Mouse (Mus musculus) layer of hippocampus, postnatal 14 days (tissue): ENCODE results near the gene Pde6h. TPM values are rescaled to one million over a fixed set of nuclear protein-coding genes. Genes with fewer than 3 reads are reported as not detected.

ENCODE experiments used
- DNase-seq, 2 experiments: peaks; one replicate each; pipeline ENCODE4 v3.0.0; 2021 to 2022; ENCODE audit warnings: low spot score in 2 of 2, mixed read lengths in 1 of 2
- total RNA-seq, 2 experiments: library from RNA; stranded (reverse); gene quantifications; 2 replicates each; pipeline ENCODE4 v1.2.3; 2021

Pde6h gene
- total RNA-seq, 2 experiments from 2014 or later = 1.2 to 1.8 TPM

DNA sequence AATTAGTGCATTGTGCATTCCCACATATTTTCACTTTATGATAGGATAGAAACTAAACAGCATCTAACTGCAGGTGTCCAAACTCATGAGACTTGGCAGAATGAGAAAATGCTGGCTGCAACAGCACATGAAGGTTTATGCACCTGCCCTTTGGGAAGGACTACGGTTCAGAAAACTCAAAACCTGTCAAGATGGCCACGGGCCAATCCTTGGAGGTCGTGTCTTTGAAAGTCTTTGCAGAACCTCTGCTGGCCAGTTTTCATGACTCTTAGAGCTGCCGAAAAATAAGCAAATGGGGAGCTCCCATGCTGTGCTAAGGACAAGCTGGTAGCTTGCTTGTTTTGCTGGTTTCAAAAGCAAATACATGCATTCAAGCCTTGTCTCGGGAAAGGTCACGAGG, 90.7 kb downstream of the Pde6h start:
- no peak for DNase-seq

- no peak for DNase-seq
Observed at GRCm38 (mm10) chr6:137017216-137017973, 93.8 kb downstream of the Pde6h start.

Other genes starting within 250 kb of the Pde6h start
- gene Gucy2c, start 142.1 kb upstream of the Pde6h start, total RNA-seq = under 1 TPM; 0.46 to 0.52 TPM
- 10 to 100 TPM; 10.9 to 12.0 TPM for gene Hist4h4, start 119.4 kb upstream of the Pde6h start, total RNA-seq
- gene H2afj, start 115.6 kb upstream of the Pde6h start, total RNA-seq = 10 to 100 TPM; 72.0 to 72.6 TPM
- 1 to 10 TPM; 2.2 to 4.6 TPM for gene BC049715, start 96.2 kb upstream of the Pde6h start, total RNA-seq
- 100 to 1,000 TPM; 123 to 133 TPM for gene Wbp11, start 95.6 kb upstream of the Pde6h start, total RNA-seq
- gene Smco3, start 88.4 kb upstream of the Pde6h start, total RNA-seq = 1 to 10 TPM; 4.0 to 4.8 TPM
- gene Art4, start 66.1 kb upstream of the Pde6h start, total RNA-seq = not detected
- gene Mgp, start 48.0 kb upstream of the Pde6h start, total RNA-seq = 10 to 100 TPM; 23.2 to 39.5 TPM
- gene Erp27, start 1.7 kb upstream of the Pde6h start, total RNA-seq = 1 to 10 TPM in 1 of 2 experiments, under 1 TPM in 1; 0.69 to 1.1 TPM
- 10 to 100 TPM; 12.4 to 12.6 TPM for gene Arhgdib, start 18.1 kb downstream of the Pde6h start, total RNA-seq
- gene Rerg, start 246.7 kb downstream of the Pde6h start, total RNA-seq = 10 to 100 TPM; 42.1 to 47.8 TPM